Mouse (Mus musculus) liver, embryonic 15.5 days (tissue): ENCODE data around the gene Stx1b. TPM values are rescaled to one million over a fixed set of nuclear protein-coding genes. Genes with fewer than 3 reads are reported as not detected.

Experiments
- ATAC-seq: fragments of 200-750 bp; cut with Nextera tagmentation; 2 replicates; pipeline ENCODE4 v1.8.0; 2017; ENCODE audit warnings: moderate number of reproducible peaks, mild to moderate bottlenecking, moderate library complexity; ENCODE audit not compliant: insufficient read depth
- H3K27ac ChIP-seq: fragments of 300-500 bp; sonication (generic); replicated peaks from 2 replicates; pipeline ENCODE4 v1.5.1; 2015; ENCODE audit warnings: mild to moderate bottlenecking, inconsistent platforms
- H3K27me3 ChIP-seq: fragments of 300-500 bp; sonication (generic); 2 replicates; pipeline ENCODE4 v1.6.1; 2015; ENCODE audit warnings: mild to moderate bottlenecking, inconsistent platforms
- H3K36me3 ChIP-seq: fragments of 300-500 bp; sonication (generic); replicated peaks from 2 replicates; pipeline ENCODE4 v1.6.1; 2015; ENCODE audit warnings: moderate library complexity, mild to moderate bottlenecking, inconsistent platforms
- H3K4me1 ChIP-seq: fragments of 300-500 bp; sonication (generic); replicated peaks from 2 replicates; pipeline ENCODE4 v1.6.1; 2015; ENCODE audit warnings: inconsistent platforms
- H3K4me2 ChIP-seq: fragments of 300-500 bp; sonication (generic); 2 replicates; pipeline ENCODE4 v1.6.1; 2015; ENCODE audit warnings: moderate library complexity, mild to moderate bottlenecking, inconsistent platforms
- H3K4me3 ChIP-seq: fragments of 300-500 bp; sonication (generic); replicated peaks from 2 replicates; pipeline ENCODE4 v1.5.1; 2015; ENCODE audit warnings: mild to moderate bottlenecking, inconsistent platforms
- H3K9ac ChIP-seq: fragments of 300-500 bp; sonication (generic); 2 replicates; pipeline ENCODE4 v1.6.1; 2015; ENCODE audit warnings: moderate library complexity, mild to moderate bottlenecking, inconsistent platforms
- H3K9me3 ChIP-seq: fragments of 300-500 bp; sonication (generic); replicated peaks from 2 replicates; pipeline ENCODE4 v1.6.1; 2016; ENCODE audit warnings: inconsistent platforms
- WGBS: fragments of 180-500 bp; shearing (Covaris S2); methylation state at CpG from one replicate; pipeline ENCODE4 v1.1.7; 2015; ENCODE audit warnings: mixed read lengths; ENCODE audit not compliant: insufficient replicate concordance; 5-methylcytosine and 5-hydroxymethylcytosine counted together
- polyA plus RNA-seq: library from polyadenylated mRNA; unstranded; fragments of >200 nt; fragmentation: Nextera tagmentation; extraction: Ambion mirVana; gene quantifications from 2 replicates; pipeline ENCODE4 v1.2.1, GENCODE M21; 2015

Stx1b gene
- 0.43 and 0.44 TPM in 2 replicates for polyA plus RNA-seq

- H3K4me1 ChIP-seq: no peaks in the 10 kb centered on the region; the same call in 1 of the 2 replicates
- no peak within 1 kb of the TSS; the same call in 1 of the 2 replicates for H3K4me3 ChIP-seq
- no peaks in the 10 kb centered on the region for H3K9me3 ChIP-seq
- no peaks in the 10 kb centered on the region for H3K36me3 ChIP-seq
- H3K9ac ChIP-seq: no peak within 1 kb of the TSS
- 15% methylated on average over 36 of the region's 38 CpGs for WGBS
- H3K4me2 ChIP-seq: peak within 1 kb of the TSS; percentile 44; the same call in 1 of the 2 replicates
- ATAC-seq: no peak
- H3K27ac ChIP-seq: no peak within 1 kb of the TSS
- peaks cover 32% of the 10 kb centered on the region for H3K27me3 ChIP-seq
Measured at GRCm38 (mm10) chr7:127824176-127824871, at the start of gene Stx1b, which contains the start of gene Stx4a. Stx1b (minus strand) TSS chr7:127824549. Stx4a (plus strand) TSS chr7:127824294.

- Histone ChIP-seq H3K27me3 (no peaks in the 10 kb centered on the region), H3K4me3 (no peak overlapping the region), H3K27ac (no peak overlapping the region), H3K9ac (no peak overlapping the region), H3K4me2 (no peak overlapping the region), H3K9me3 (no peaks in the 10 kb centered on the region), H3K36me3 (peaks cover 48% of the 10 kb centered on the region), H3K4me1 (peaks cover 40% of the 10 kb centered on the region)
- WGBS: 51% methylated on average over 5 of the region's 5 CpGs
- ATAC-seq: no peak
Measured at GRCm38 (mm10) chr7:127870136-127870821, 45.9 kb upstream of the Stx1b start.

GRCm38 (mm10) chr7:127869149-127869810 lies 44.9 kb upstream of the Stx1b start:
- Histone ChIP-seq H3K4me1 (peaks cover 30% of the 10 kb centered on the region), H3K9me3 (no peaks in the 10 kb centered on the region), H3K4me3 (no peak overlapping the region), H3K27me3 (no peaks in the 10 kb centered on the region), H3K4me2 (no peak overlapping the region), H3K9ac (no peak overlapping the region), H3K27ac (no peak overlapping the region), H3K36me3 (peaks cover 57% of the 10 kb centered on the region)
- 69% methylated on average over 3 of the region's 3 CpGs for WGBS
- ATAC-seq: no peak

GRCm38 (mm10) chr7:127867641-127868040 lies 43.3 kb upstream of the Stx1b start:
- H3K27me3 ChIP-seq: no peaks in the 10 kb centered on the region
- H3K4me2 ChIP-seq: no peak overlapping the region
- H3K4me1 ChIP-seq: peaks cover 23% of the 10 kb centered on the region
- no peak overlapping the region for H3K27ac ChIP-seq
- peaks cover 54% of the 10 kb centered on the region for H3K36me3 ChIP-seq
- no peak for ATAC-seq
- 91% methylated on average over 18 of the region's 18 CpGs for WGBS
- no peak overlapping the region for H3K9ac ChIP-seq
- no peaks in the 10 kb centered on the region for H3K9me3 ChIP-seq
- no peak overlapping the region for H3K4me3 ChIP-seq

- H3K9ac ChIP-seq: no peak overlapping the region
- H3K36me3 ChIP-seq: peaks cover 49% of the 10 kb centered on the region
- ATAC-seq: no peak
- H3K4me2 ChIP-seq: no peak overlapping the region
- no peak overlapping the region for H3K27ac ChIP-seq
- no peaks in the 10 kb centered on the region for H3K9me3 ChIP-seq
- H3K4me1 ChIP-seq: peaks cover 14% of the 10 kb centered on the region
- H3K27me3 ChIP-seq: no peaks in the 10 kb centered on the region
- no peak overlapping the region for H3K4me3 ChIP-seq
- WGBS: 86% methylated on average over 12 of the region's 12 CpGs
Measured at GRCm38 (mm10) chr7:127866434-127866833, 42.1 kb upstream of the Stx1b start.

GRCm38 (mm10) chr7:127858258-127858657 lies 33.9 kb upstream of the Stx1b start:
- H3K9ac ChIP-seq: no peak overlapping the region
- no peaks in the 10 kb centered on the region; the same call in 1 of the 2 replicates for H3K4me1 ChIP-seq
- H3K27me3 ChIP-seq: no peaks in the 10 kb centered on the region
- WGBS: 24% methylated on average over 6 of the region's 6 CpGs
- no peak overlapping the region for H3K27ac ChIP-seq
- no peak overlapping the region for H3K4me2 ChIP-seq
- no peaks in the 10 kb centered on the region for H3K9me3 ChIP-seq
- 0 out of 2 replicates have a peak, but pooled peaks have one; percentile 37 for ATAC-seq
- no peaks in the 10 kb centered on the region for H3K36me3 ChIP-seq
- no peak overlapping the region for H3K4me3 ChIP-seq

GRCm38 (mm10) chr7:127850906-127851305 lies 26.6 kb upstream of the Stx1b start:
- H3K27me3 ChIP-seq: no peaks in the 10 kb centered on the region
- H3K9me3 ChIP-seq: no peaks in the 10 kb centered on the region
- no peak overlapping the region for H3K4me3 ChIP-seq
- no peak overlapping the region for H3K4me2 ChIP-seq
- H3K27ac ChIP-seq: no peak overlapping the region
- ATAC-seq: no peak
- WGBS: 54% methylated on average over 5 of the region's 5 CpGs
- peaks cover 10% of the 10 kb centered on the region for H3K4me1 ChIP-seq
- peaks cover 14% of the 10 kb centered on the region; the same call in 1 of the 2 replicates for H3K36me3 ChIP-seq
- no peak overlapping the region for H3K9ac ChIP-seq

- peak; percentile 51 for ATAC-seq
- peaks cover 14% of the 10 kb centered on the region; the same call in 1 of the 2 replicates for H3K36me3 ChIP-seq
- H3K4me2 ChIP-seq: no peak overlapping the region
- H3K4me3 ChIP-seq: no peak overlapping the region
- no peak overlapping the region for H3K9ac ChIP-seq
- H3K4me1 ChIP-seq: peaks cover 10% of the 10 kb centered on the region
- 0 out of 2 replicates have a peak overlapping the region, but pooled peaks have one; percentile 29 for H3K27ac ChIP-seq
- no peaks in the 10 kb centered on the region for H3K9me3 ChIP-seq
- 31% methylated on average over 6 of the region's 6 CpGs for WGBS
- H3K27me3 ChIP-seq: no peaks in the 10 kb centered on the region
Measured at GRCm38 (mm10) chr7:127849973-127850875, 25.9 kb upstream of the Stx1b start.

GRCm38 (mm10) chr7:127842001-127842718 lies 17.8 kb upstream of the Stx1b start:
- under 1% methylated on average over 40 of the region's 40 CpGs for WGBS
- Histone ChIP-seq H3K27me3 (no peaks in the 10 kb centered on the region), H3K4me2 (peak overlapping the region; percentile 100), H3K36me3 (peaks cover 25% of the 10 kb centered on the region), H3K9me3 (no peaks in the 10 kb centered on the region), H3K9ac (peak overlapping the region; percentile 78), H3K4me3 (peak overlapping the region; percentile 79), H3K27ac (peak overlapping the region; percentile 92), H3K4me1 (peaks cover 30% of the 10 kb centered on the region)
- peak; percentile 59 for ATAC-seq
